Mouse (Mus musculus) CH12.LX (cell line): ENCODE measurements at regions not wholly inside any gene's neighbourhood (a gene's known extent, or its start where the extent isn't known, plus 50 kb on each side); places are given as distances from the start of the nearest gene placed in this dataset.

Experiments used
- DNase-seq: peaks from one replicate; pipeline ENCODE4 v3.0.0-alpha.2; 2013; ENCODE audit errors: extremely low read depth
- H3K27ac ChIP-seq: 2 replicates; pipeline ENCODE4 v1.5.1; 2012; ENCODE audit warnings: low read depth, mild to moderate bottlenecking, control low read depth, moderate library complexity; ENCODE audit not compliant: insufficient read depth
- H3K27me3 ChIP-seq: replicated peaks from 2 replicates; pipeline ENCODE3; 2012; ENCODE audit warnings: inconsistent platforms
- H3K36me3 ChIP-seq, 2 experiments: replicated peaks in 1 of 2; 2 replicates each; pipeline versions ENCODE3 to v1.6.1; 2012; ENCODE audit warnings: inconsistent platforms in 1 of 2, low read length in 1 of 2, mild to moderate bottlenecking in 1 of 2, mixed read lengths in 1 of 2, moderate library complexity in 1 of 2; ENCODE audit not compliant: control insufficient read depth in 1 of 2, insufficient read depth in 1 of 2
- H3K4me1 ChIP-seq, 2 experiments: 2 replicates each; pipeline ENCODE4 v1.6.1; 2012; ENCODE audit warnings: inconsistent platforms in 1 of 2, moderate library complexity in 1 of 2; ENCODE audit not compliant: insufficient read depth in 2 of 2, control insufficient read depth in 1 of 2
- H3K4me2 ChIP-seq: 2 replicates; pipeline ENCODE4 v1.6.1; 2012; ENCODE audit warnings: low read depth, mild to moderate bottlenecking, control low read depth; ENCODE audit not compliant: poor library complexity, insufficient read depth, severe bottlenecking
- H3K4me3 ChIP-seq, 3 experiments: fragments of 150-350 bp in 1 of 3; sonication (generic) in 1 of 3; replicated peaks in 1 of 3; 2 replicates each; pipeline versions ENCODE3 to v1.5.1; 2011 to 2012; ENCODE audit warnings: low read depth in 2 of 3, low read length in 2 of 3, mild to moderate bottlenecking in 2 of 3, moderate library complexity in 2 of 3, control low read depth in 1 of 3, improper control_type of control experiment in 1 of 3, inconsistent platforms in 1 of 3, mixed read lengths in 1 of 3; ENCODE audit not compliant: poor library complexity in 1 of 3
- H3K79me2 ChIP-seq: replicated peaks from 2 replicates; pipeline ENCODE4 v1.6.1; 2012; ENCODE audit warnings: mild to moderate bottlenecking, moderate library complexity; ENCODE audit not compliant: control insufficient read depth, poor library complexity, insufficient read depth, severe bottlenecking; ENCODE audit errors: extremely low read depth
- H3K9ac ChIP-seq: 2 replicates; pipeline ENCODE4 v1.6.1; 2012; ENCODE audit warnings: low read depth, mild to moderate bottlenecking, control low read depth, moderate library complexity; ENCODE audit not compliant: insufficient read depth
- H3K9me3 ChIP-seq: replicated peaks from 2 replicates; pipeline ENCODE3; 2012; ENCODE audit warnings: low read length, inconsistent platforms, mixed read lengths
- BHLHE40 ChIP-seq: IDR thresholded peaks from 2 replicates; pipeline ENCODE4 v1.6.1; 2011; ENCODE audit warnings: mild to moderate bottlenecking, low read depth, low read length, improper control_type of control experiment
- CTCF ChIP-seq, 2 experiments: IDR thresholded peaks in 1 of 2; conservative IDR thresholded peaks in 1 of 2; 2 replicates each; pipeline ENCODE4 v1.5.1; 2011 to 2012; ENCODE audit warnings: low read depth in 2 of 2, low read length in 2 of 2, improper control_type of control experiment in 1 of 2, inconsistent platforms in 1 of 2, mild to moderate bottlenecking in 1 of 2, moderate library complexity in 1 of 2
- E2F4 ChIP-seq: IDR thresholded peaks from 2 replicates; pipeline ENCODE4 v1.6.1; 2011; ENCODE audit warnings: low read depth, low read length, improper control_type of control experiment; ENCODE audit not compliant: insufficient replicate concordance
- ETS1 ChIP-seq: conservative IDR thresholded peaks from 2 replicates; pipeline ENCODE4 v1.6.1; 2012; ENCODE audit warnings: low read depth, mild to moderate bottlenecking, inconsistent platforms, low read length, improper control_type of control experiment, moderate library complexity
- HCFC1 ChIP-seq: IDR thresholded peaks from 2 replicates; pipeline ENCODE4 v1.6.1; 2012; ENCODE audit warnings: low read depth, mild to moderate bottlenecking, inconsistent platforms, low read length, improper control_type of control experiment
- JUN ChIP-seq: IDR thresholded peaks from 2 replicates; pipeline ENCODE4 v1.6.1; 2011; ENCODE audit warnings: low read depth, mild to moderate bottlenecking, low read length, improper control_type of control experiment, moderate library complexity; ENCODE audit not compliant: insufficient read depth
- JUND ChIP-seq: conservative IDR thresholded peaks from 2 replicates; pipeline ENCODE4 v1.6.1; 2011; ENCODE audit warnings: low read depth, low read length, improper control_type of control experiment
- MYC ChIP-seq: IDR thresholded peaks from 2 replicates; pipeline ENCODE4 v1.6.1; 2011; ENCODE audit warnings: low read depth, mild to moderate bottlenecking, improper control_type of control experiment, low read length
- PAX5 ChIP-seq: IDR thresholded peaks from 2 replicates; pipeline ENCODE4 v1.6.1; 2012; ENCODE audit warnings: low read length, inconsistent platforms, mixed read lengths
- POLR2AphosphoS2 ChIP-seq: IDR thresholded peaks from 2 replicates; pipeline ENCODE4 v1.6.1; 2011; ENCODE audit warnings: low read depth, low read length, improper control_type of control experiment
- RCOR1 ChIP-seq: conservative IDR thresholded peaks from 2 replicates; pipeline ENCODE4 v1.6.1; 2012; ENCODE audit warnings: low read depth, mild to moderate bottlenecking, inconsistent platforms, low read length, improper control_type of control experiment
- SMC3 ChIP-seq: IDR thresholded peaks from 2 replicates; pipeline ENCODE4 v1.6.1; 2011; ENCODE audit warnings: low read depth, low read length, improper control_type of control experiment
- TCF12 ChIP-seq: IDR thresholded peaks from 2 replicates; pipeline ENCODE4 v1.6.1; 2014; ENCODE audit warnings: low read depth, mild to moderate bottlenecking, inconsistent platforms, low read length, improper control_type of control experiment
- USF1 ChIP-seq: IDR thresholded peaks from 2 replicates; pipeline ENCODE4 v1.6.1; 2014; ENCODE audit warnings: low read depth, mild to moderate bottlenecking, inconsistent platforms, low read length, improper control_type of control experiment
- ZKSCAN1 ChIP-seq: IDR thresholded peaks from 2 replicates; pipeline ENCODE4 v1.6.1; 2012; ENCODE audit warnings: low read depth, inconsistent platforms, low read length, improper control_type of control experiment, borderline replicate concordance
- ZMIZ1 ChIP-seq: IDR thresholded peaks from 2 replicates; pipeline ENCODE4 v1.6.1; 2012; ENCODE audit warnings: low read depth, mild to moderate bottlenecking, inconsistent platforms, low read length, improper control_type of control experiment
- dilution Hi-C: fragments of 300-500 bp; cut with MboI; formaldehyde crosslinking; loops from 2 replicates; pipeline ENCODE4 v1.14.3; 2020; ENCODE audit warnings: low sequenced_read_pairs; ENCODE audit not compliant: extremely low pct_unique_long_range_greater_than_20kb, extremely low pct_ligation_motif_present
- in situ Hi-C: fragments of 300-500 bp; cut with MboI; formaldehyde crosslinking; loops from 3 replicates; pipeline ENCODE4 v1.14.3; 2019; ENCODE audit warnings: low sequenced_read_pairs, low pct_ligation_motif_present, low pct_unique_long_range_greater_than_20kb, mixed read lengths

DNA sequence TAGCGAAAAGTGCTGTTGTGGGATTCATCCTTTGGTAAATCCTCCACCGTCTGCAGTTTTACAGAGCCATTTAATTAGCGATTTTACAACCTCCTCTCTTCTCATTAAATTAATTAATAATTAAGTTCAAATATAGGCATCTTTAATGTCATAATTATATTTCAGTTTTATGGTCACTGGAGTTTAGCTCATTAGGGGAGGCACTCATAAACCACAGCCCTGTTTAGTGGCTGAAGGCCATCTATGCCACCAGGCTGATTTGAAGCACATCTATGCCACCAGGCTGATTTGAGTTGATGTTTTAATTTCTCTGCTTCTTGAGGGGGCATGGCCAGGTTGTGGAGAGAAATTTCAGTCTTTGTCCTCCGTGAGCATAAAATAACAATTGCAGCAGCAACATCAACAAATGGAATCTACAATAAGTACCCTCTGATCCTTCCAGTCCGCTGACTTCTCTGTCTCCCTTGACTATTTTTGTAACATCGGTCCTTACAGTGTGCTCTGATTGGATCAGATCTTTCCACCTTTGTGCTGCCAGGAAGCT lies 508.9 kb downstream of the Ofcc1 start:
- Histone ChIP-seq H3K9ac (no peak overlapping the region), H3K9me3 (no peaks in the 10 kb centered on the region), H3K4me2 (no peak overlapping the region), H3K4me1 (no peaks in the 10 kb centered on the region), H3K27ac (no peak overlapping the region), H3K4me3 (no peak overlapping the region), H3K27me3 (no peaks in the 10 kb centered on the region), H3K79me2 (no peaks in the 10 kb centered on the region), H3K36me3 (no peaks in the 10 kb centered on the region)
- no peak for TF ChIP-seq ZMIZ1
- DNase-seq: no peak
- in situ Hi-C loops: no loop called here
- dilution Hi-C loops: no loop called here

DNA sequence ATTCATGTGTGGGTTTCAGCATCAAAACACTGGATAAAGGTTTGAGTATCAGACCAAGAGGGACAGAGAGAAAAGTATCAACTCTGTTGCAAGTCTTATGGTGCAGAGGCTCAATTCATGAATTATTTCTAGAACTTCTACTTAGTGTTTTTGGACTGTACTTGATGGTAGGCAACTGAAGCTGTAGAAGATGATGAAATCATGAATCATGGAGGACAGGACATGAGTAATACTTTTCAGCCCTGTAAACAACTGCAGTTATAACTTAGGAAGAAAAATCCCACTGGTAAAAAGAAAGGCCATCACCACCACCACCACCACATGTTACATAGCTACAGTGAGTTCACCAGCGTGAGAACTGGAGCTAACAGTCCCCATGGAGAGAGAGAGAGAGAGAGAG lies 511.9 kb downstream of the Ofcc1 start:
- no peaks in the 10 kb centered on the region for H3K36me3 ChIP-seq
- TF ChIP-seq MYC: no peak
- no peak for TF ChIP-seq JUND
- no peak for DNase-seq
- H3K9me3 ChIP-seq: peaks cover 2% of the 10 kb centered on the region
- dilution Hi-C loops (no loop called here), in situ Hi-C loops (no loop called here)
- no peak overlapping the region for H3K4me2 ChIP-seq
- no peaks in the 10 kb centered on the region for H3K79me2 ChIP-seq
- no peaks in the 10 kb centered on the region for H3K27me3 ChIP-seq
- H3K4me1 ChIP-seq: no peaks in the 10 kb centered on the region
- H3K27ac ChIP-seq: no peak overlapping the region
- no peak overlapping the region for H3K4me3 ChIP-seq
- no peak overlapping the region for H3K9ac ChIP-seq

DNA sequence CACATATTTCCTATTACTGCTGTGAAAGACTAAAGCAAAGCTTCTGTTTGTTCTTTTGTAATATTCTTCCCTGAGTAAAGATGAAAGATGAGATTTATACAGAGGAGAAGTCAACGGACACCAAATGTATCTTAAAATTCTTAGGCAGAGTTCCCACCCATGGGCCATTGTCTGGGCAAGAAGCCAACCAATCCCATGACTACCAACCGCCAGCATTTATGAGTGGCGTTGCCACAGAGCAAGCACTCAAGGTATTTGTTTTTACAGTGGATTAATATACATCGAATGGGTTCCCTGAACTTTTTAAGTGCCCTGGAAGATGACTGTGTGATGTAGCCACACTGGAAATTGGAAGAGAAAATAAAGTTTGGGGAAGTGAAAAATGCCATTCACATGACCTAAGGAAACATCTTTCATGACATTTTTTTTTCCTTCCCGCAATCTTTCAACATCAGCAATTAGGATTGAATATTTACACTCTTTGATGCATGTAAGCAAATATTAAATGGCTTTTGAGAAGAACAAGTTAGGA lies 525.1 kb downstream of the Ofcc1 start:
- no peaks in the 10 kb centered on the region for H3K27me3 ChIP-seq
- H3K27ac ChIP-seq: no peak overlapping the region
- dilution Hi-C loops (no loop called here), in situ Hi-C loops (no loop called here)
- no peak overlapping the region for H3K4me3 ChIP-seq
- no peak overlapping the region for H3K9ac ChIP-seq
- H3K79me2 ChIP-seq: no peaks in the 10 kb centered on the region
- no peak for TF ChIP-seq JUND
- no peak for TF ChIP-seq CTCF (conservative IDR thresholded peaks at IDR 0.05 in 1 of 2, IDR thresholded peaks at IDR 0.05 in 1 of 2; ENCODE audit: low read depth in 2 of 2, low read length in 2 of 2)
- TF ChIP-seq SMC3: no peak
- no peak for TF ChIP-seq TCF12
- TF ChIP-seq JUN: no peak
- TF ChIP-seq PAX5: no peak
- TF ChIP-seq RCOR1: no peak
- TF ChIP-seq BHLHE40: no peak
- no peak for TF ChIP-seq POLR2AphosphoS2
- TF ChIP-seq ZKSCAN1: no peak
- TF ChIP-seq ETS1: no peak
- TF ChIP-seq USF1: no peak
- TF ChIP-seq HCFC1: no peak
- TF ChIP-seq E2F4: no peak
- DNase-seq: no peak
- H3K36me3 ChIP-seq: no peaks in the 10 kb centered on the region
- peaks cover 3% of the 10 kb centered on the region for H3K9me3 ChIP-seq
- no peak overlapping the region for H3K4me2 ChIP-seq
- H3K4me1 ChIP-seq: no peaks in the 10 kb centered on the region
